Mouse (Mus musculus) layer of hippocampus, adult 9-10 months (tissue): ENCODE measurements around the gene Rerg.

Experiments used
- DNase-seq: peaks from one replicate; pipeline ENCODE4 v3.0.0; 2022; ENCODE audit warnings: low spot score

Rerg gene

GRCm38 (mm10) chr6:137126861-137127260 lies 43.4 kb downstream of the Rerg start:
- no peak for DNase-seq

- no peak for DNase-seq
Measured at GRCm38 (mm10) chr6:137126224-137126623, 44.1 kb downstream of the Rerg start.

GRCm38 (mm10) chr6:137125433-137125832 lies 44.9 kb downstream of the Rerg start:
- DNase-seq = no peak

- DNase-seq = no peak
Measured at GRCm38 (mm10) chr6:137125006-137125405, 45.3 kb downstream of the Rerg start.

GRCm38 (mm10) chr6:137116849-137117473 lies 53.3 kb downstream of the Rerg start:
- no peak for DNase-seq

- no peak for DNase-seq
Measured at GRCm38 (mm10) chr6:137114859-137115258, 55.4 kb downstream of the Rerg start.

GRCm38 (mm10) chr6:137111266-137111813 lies 59.0 kb downstream of the Rerg start:
- no peak for DNase-seq

- no peak for DNase-seq
Measured at GRCm38 (mm10) chr6:137110778-137111174, 59.5 kb downstream of the Rerg start.

- no peak for DNase-seq
Measured at GRCm38 (mm10) chr6:137109811-137110777, 60.2 kb downstream of the Rerg start.

GRCm38 (mm10) chr6:137105285-137105684 lies 65.0 kb downstream of the Rerg start:
- no peak for DNase-seq

- DNase-seq = no peak
Measured at GRCm38 (mm10) chr6:137102662-137103179, 67.6 kb downstream of the Rerg start.

GRCm38 (mm10) chr6:137101886-137102661 lies 68.2 kb downstream of the Rerg start:
- DNase-seq = no peak

- no peak for DNase-seq
Measured at GRCm38 (mm10) chr6:137100259-137100658, 70.0 kb downstream of the Rerg start.

GRCm38 (mm10) chr6:137098232-137099191 lies 71.8 kb downstream of the Rerg start:
- DNase-seq = no peak

GRCm38 (mm10) chr6:137094475-137094874 lies 75.8 kb downstream of the Rerg start:
- no peak for DNase-seq

GRCm38 (mm10) chr6:137088469-137088868 lies 81.8 kb downstream of the Rerg start:
- DNase-seq = no peak

GRCm38 (mm10) chr6:137087956-137088355 lies 82.3 kb downstream of the Rerg start:
- DNase-seq = peak; percentile 49

- no peak for DNase-seq
Measured at GRCm38 (mm10) chr6:137087470-137087869, 82.8 kb downstream of the Rerg start.

- no peak for DNase-seq
Measured at GRCm38 (mm10) chr6:137079701-137080100, 90.6 kb downstream of the Rerg start.

GRCm38 (mm10) chr6:137076731-137077130 lies 93.6 kb downstream of the Rerg start:
- no peak for DNase-seq

- no peak for DNase-seq
Measured at GRCm38 (mm10) chr6:137076225-137076624, 94.1 kb downstream of the Rerg start.
